Mouse (Mus musculus) liver, postnatal 0 days (tissue): ENCODE data around the gene Vamp2.

ENCODE experiments used
- CTCF ChIP-seq: sonication (generic); IDR thresholded peaks from 2 replicates; pipeline ENCODE4 v1.5.1; 2016; ENCODE audit warnings: antibody characterized with exemption, low read depth
- EP300 ChIP-seq: IDR thresholded peaks from 2 replicates; pipeline ENCODE4 v1.6.1; 2016; ENCODE audit warnings: antibody characterized with exemption, low read depth, mild to moderate bottlenecking

DNA sequence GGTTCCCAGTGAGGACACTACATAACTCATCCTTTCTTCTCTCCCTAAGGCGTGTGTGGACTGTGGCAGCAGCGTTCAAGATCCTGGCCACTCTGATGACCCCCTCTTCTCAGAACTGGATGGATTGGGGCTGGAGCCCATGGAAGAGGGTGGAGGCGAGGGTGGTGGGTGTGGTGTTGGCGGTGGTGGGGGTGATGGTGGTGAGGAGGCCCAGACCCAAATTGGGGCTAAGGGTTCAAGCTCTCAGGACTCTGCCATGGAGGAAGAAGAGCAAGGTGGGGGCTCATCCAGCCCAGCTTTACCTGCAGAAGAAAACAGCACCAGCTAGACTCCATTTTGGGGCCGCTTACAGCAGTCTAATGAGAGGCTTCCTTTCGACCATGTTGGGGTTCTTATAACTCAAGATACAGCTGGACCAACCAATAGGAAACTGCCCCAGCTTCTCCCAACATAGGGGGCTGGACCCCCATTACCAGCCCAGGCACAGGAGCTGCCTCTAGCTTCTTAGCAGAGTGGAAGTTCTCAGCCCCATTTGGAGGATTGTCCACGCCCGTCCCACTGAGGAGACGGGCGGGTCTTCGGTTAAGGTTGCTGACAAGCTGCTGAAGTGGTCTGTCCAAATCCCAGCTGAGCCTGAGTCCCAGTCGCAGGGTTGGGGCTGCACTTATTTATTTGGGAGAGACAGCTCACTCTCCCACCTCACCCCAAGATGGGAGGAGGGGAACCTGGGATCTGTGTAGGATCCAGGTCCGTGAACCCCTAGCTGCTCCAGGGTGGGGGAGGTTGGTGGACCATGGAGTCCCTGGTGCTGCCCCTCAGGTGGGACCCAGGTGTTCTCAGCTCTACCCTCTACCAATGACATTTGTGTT lies 21.0 kb downstream of the Vamp2 start:
- TF ChIP-seq CTCF (no peak), EP300 (no peak)
